Comparison of ENCODE assay signal across 1 mouse cellular context in the genomic region with DNA sequence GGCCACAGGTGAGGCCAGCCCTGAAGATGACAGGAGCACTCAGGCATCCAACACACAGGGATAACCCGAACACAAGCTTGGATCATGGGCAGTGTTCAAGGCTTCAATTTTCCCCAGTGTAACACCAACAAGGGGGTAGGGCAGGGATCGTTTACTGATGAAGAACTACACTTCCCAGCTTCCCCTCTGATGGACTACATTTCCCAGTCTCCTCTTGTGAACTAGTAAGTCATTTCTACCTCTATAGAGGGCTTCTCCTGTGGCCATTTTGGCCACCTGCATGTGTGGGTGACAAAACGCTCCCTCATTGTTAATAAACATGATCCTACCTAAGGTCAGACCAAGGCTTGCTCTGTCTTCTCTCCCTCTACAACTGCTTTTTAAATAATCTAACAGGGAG.
A peak's percentile ranks its signal among the peaks of the same experiment; 100 is the strongest.
TF ChIP-seq lines count a peak whose summit lies in the region.

No protein-coding gene starts in this region.

TF ChIP-seq in CH12.LX, 34 proteins besides CTCF, POLR2A, EP300 and RAD21:
- TF ChIP-seq SIN3A (IDR thresholded peaks at IDR 0.05; ENCODE audit: low read length) (no peak), TBP (conservative IDR thresholded peaks at IDR 0.05; ENCODE audit: low read depth, low read length) (no peak), ZNF384 (IDR thresholded peaks at IDR 0.05; ENCODE audit: low read depth, low read length) (no peak), MYC (IDR thresholded peaks at IDR 0.05; ENCODE audit: low read depth, low read length) (peak; percentile 36; the same call in 1 of the 2 replicates), CHD2 (IDR thresholded peaks at IDR 0.05; ENCODE audit: low read length) (no peak), MEF2A (IDR thresholded peaks at IDR 0.05; ENCODE audit: borderline replicate concordance, low read depth, low read length) (no peak), HCFC1 (IDR thresholded peaks at IDR 0.05; ENCODE audit: low read depth, low read length) (peak; percentile 96), UBTF (IDR thresholded peaks at IDR 0.05; ENCODE audit: low read depth, low read length) (no peak), MXI1 (IDR thresholded peaks at IDR 0.05; ENCODE audit: low read depth, low read length) (no peak), MAZ (IDR thresholded peaks at IDR 0.05; ENCODE audit: low read depth, low read length) (no peak), IRF4 (IDR thresholded peaks at IDR 0.05; ENCODE audit: low read depth, low read length) (no peak), E2F4 (IDR thresholded peaks at IDR 0.05; ENCODE audit: insufficient replicate concordance, low read depth, low read length) (no peak), KAT2A (IDR thresholded peaks at IDR 0.05; ENCODE audit: insufficient replicate concordance, low read length) (peak; percentile 85; the same call in 1 of the 2 replicates), MAFK (IDR thresholded peaks at IDR 0.05; ENCODE audit: insufficient replicate concordance, low read length) (no peak)
